Mouse (Mus musculus) testis, adult 2 months (tissue): ENCODE results near the gene Exd1. TPM values are rescaled to one million over a fixed set of nuclear protein-coding genes. Genes with fewer than 3 reads are reported as not detected.

Experiments
- H3K27ac ChIP-seq: fragments of 200-500 bp; 2 replicates; pipeline ENCODE4 v1.5.1; 2012; ENCODE audit warnings: low read depth, low read length; ENCODE audit not compliant: control insufficient read depth, insufficient read depth
- H3K27me3 ChIP-seq: fragments of 200-500 bp; 2 replicates; pipeline ENCODE4 v1.6.1; 2012; ENCODE audit warnings: mild to moderate bottlenecking, low read length, moderate library complexity; ENCODE audit not compliant: control insufficient read depth, insufficient read depth
- H3K36me3 ChIP-seq: fragments of 200-500 bp; 2 replicates; pipeline ENCODE4 v1.6.1; 2012; ENCODE audit warnings: mild to moderate bottlenecking, low read length; ENCODE audit not compliant: control insufficient read depth, insufficient read depth
- H3K4me1 ChIP-seq: fragments of 200-500 bp; 2 replicates; pipeline ENCODE4 v1.6.1; 2012; ENCODE audit warnings: low read length; ENCODE audit not compliant: control insufficient read depth, insufficient read depth
- H3K4me3 ChIP-seq: fragments of 200-500 bp; 2 replicates; pipeline ENCODE4 v1.5.1; 2012; ENCODE audit warnings: low read depth, mild to moderate bottlenecking, low read length, moderate library complexity, mixed read lengths; ENCODE audit not compliant: control insufficient read depth
- CTCF ChIP-seq: fragments of 200-500 bp; IDR thresholded peaks from 2 replicates; pipeline ENCODE4 v1.5.1; 2012; ENCODE audit warnings: low read depth, mild to moderate bottlenecking, inconsistent platforms, low read length, moderate library complexity; ENCODE audit not compliant: control insufficient read depth, insufficient read depth, insufficient replicate concordance
- POLR2A ChIP-seq: fragments of 200-500 bp; IDR thresholded peaks from 2 replicates; pipeline ENCODE4 v1.6.1; 2012; ENCODE audit warnings: low read depth, mild to moderate bottlenecking, inconsistent platforms, low read length, moderate library complexity; ENCODE audit not compliant: control insufficient read depth
- polyA plus RNA-seq: library from polyadenylated mRNA; depleted of rRNA; stranded (reverse); fragments of >200 nt; gene quantifications from 2 replicates; pipeline ENCODE4 v1.2.3, GENCODE M21; 2012

Gene Exd1
- polyA plus RNA-seq, 1 experiment: 5.4 TPM

DNA sequence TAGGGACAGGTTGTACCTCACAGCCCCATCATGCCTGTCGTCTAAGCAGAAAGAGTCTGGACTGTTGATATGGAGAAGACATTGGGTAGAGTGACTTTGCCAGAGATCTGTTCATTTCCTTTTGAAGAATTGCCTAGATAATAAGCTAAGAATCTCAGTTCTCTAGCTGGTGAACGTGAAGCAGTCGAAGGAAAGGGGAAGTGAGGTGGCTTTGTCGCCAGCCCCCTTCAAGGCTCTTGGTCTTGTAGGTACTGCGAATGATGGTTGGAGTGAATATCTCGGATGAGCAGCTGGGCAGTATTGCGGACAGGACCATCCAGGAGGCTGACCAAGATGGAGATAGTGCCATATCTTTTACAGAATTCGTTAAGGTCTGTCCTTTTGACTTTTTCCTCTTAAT is 36.9 kb upstream of the Exd1 start:
- no peaks in the 10 kb centered on the region for H3K4me1 ChIP-seq
- H3K4me3 ChIP-seq: no peak overlapping the region
- TF ChIP-seq CTCF: no peak
- TF ChIP-seq POLR2A: no peak
- H3K27me3 ChIP-seq: no peaks in the 10 kb centered on the region
- no peaks in the 10 kb centered on the region for H3K36me3 ChIP-seq
- no peak overlapping the region for H3K27ac ChIP-seq

DNA sequence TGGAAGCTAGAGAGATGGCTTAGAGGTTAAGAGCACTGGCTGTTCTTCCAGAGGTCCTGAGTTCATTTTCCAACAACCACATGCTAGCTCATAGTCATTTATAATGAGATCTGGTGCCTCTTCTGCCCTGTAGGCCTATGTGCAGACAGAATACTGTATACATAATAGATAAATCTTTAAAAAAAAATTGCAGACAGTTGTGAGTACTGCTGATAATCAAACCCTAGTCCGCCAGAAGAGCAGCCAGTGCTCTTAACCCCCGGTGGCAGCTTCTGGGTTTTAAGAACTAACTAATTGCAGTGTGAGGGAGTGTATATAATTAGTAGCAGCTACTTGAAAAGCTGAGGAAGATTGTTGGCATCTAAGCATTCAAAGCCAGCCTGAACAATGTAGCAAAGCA is 36.0 kb upstream of the Exd1 start:
- H3K27ac ChIP-seq: no peak overlapping the region
- TF ChIP-seq POLR2A (no peak), CTCF (no peak)
- no peaks in the 10 kb centered on the region for H3K27me3 ChIP-seq
- H3K36me3 ChIP-seq: no peaks in the 10 kb centered on the region
- H3K4me3 ChIP-seq: no peak overlapping the region
- no peaks in the 10 kb centered on the region for H3K4me1 ChIP-seq

DNA sequence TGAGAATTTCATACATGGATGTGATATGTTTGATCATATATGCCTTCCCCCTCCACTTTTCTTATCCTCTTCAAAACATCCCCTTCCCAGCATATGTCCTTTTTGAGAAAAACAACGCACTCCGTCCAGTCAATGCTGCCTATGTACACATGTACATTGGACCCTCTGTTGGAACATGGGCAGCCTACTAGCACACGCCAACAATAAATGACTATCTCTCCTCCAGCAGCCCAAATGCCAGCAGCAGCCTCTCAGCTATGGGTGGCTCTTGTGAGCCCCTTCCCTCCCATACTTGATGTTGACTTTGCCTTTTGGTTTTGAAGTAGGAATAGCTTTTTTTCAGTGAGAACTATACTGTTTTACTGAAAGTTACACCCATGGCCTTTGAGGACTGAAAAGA is 34.1 kb upstream of the Exd1 start:
- H3K36me3 ChIP-seq: no peaks in the 10 kb centered on the region
- H3K27me3 ChIP-seq: no peaks in the 10 kb centered on the region
- H3K4me3 ChIP-seq: no peak overlapping the region
- H3K27ac ChIP-seq: no peak overlapping the region
- no peak for TF ChIP-seq POLR2A
- no peak for TF ChIP-seq CTCF
- H3K4me1 ChIP-seq: no peaks in the 10 kb centered on the region

DNA sequence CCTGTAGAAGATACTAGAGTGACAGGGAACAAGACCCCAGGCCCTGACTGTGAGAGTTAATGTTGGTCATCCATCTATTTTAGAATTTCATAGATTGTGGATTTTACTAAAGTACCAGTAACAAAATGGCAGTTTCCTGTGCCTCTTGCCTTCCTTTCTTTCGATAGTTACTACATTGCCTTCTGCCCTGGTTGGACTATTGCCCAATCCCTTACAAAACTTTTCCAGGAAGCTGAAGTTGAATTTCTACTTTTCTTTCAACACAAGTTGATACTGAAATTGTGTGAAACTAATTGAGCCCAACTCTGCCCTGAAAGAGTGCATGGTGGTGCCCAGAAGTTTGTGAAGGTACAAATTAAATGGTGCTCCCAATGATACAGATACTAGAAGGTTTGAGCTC is 25.0 kb upstream of the Exd1 start:
- Histone ChIP-seq H3K4me1 (no peaks in the 10 kb centered on the region), H3K36me3 (no peaks in the 10 kb centered on the region; the same call in 1 of the 2 replicates), H3K27me3 (no peaks in the 10 kb centered on the region), H3K4me3 (no peak overlapping the region), H3K27ac (no peak overlapping the region)
- no peak for TF ChIP-seq POLR2A
- no peak for TF ChIP-seq CTCF

DNA sequence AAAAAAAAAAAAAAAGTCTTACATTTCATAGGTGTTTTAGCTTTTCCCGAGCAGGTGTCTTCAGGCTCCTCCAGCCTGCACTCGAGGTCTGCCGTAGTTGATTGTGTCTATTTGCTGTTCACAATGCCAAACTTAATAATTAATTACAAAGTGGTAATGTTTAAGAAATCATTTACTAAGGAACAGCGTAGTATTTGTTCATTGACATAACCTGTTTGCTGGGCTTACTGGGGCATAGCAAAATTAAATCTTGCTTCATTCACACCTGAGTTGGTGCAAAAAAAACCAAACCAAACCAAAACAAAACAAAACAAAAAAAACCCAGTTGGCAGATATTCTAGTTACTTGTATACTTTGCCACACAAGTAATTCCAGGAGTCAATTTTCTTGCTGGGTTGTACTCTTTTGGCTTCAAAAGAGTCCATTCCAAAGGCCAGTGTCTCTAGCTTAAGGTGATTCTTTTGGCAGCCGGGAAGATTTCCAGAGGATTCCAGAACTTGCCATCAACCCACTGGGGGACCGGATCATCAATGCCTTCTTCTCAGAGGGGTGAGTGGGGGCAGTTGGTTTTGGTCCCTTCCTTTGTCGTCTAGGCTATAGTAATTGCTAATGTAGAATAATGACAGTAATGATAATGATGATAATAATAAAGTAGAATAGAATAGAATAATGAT is 18.9 kb upstream of the Exd1 start:
- no peak overlapping the region for H3K27ac ChIP-seq
- no peaks in the 10 kb centered on the region for H3K4me1 ChIP-seq
- H3K4me3 ChIP-seq: no peak overlapping the region
- TF ChIP-seq CTCF (no peak), POLR2A (no peak)
- H3K36me3 ChIP-seq: no peaks in the 10 kb centered on the region
- no peaks in the 10 kb centered on the region for H3K27me3 ChIP-seq

DNA sequence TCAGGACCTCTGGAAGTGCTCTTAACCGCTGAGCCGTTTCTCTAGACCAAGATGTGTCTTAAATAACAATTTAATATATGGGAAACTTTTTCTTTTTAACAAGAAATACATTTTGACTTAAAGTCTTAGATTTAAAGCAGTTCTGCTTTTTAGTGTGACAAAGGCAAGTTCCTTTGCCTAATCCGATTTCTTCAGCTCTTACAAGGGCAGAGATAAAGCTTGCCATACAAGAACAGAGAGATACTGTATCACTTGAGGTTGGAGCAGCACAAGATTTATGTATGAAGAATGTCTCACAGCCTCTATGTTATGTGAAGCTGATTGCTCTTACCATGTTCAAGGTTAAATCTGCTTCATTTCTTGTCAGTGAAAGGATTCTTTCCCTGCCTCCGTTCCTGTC is 17.9 kb upstream of the Exd1 start:
- H3K27ac ChIP-seq: no peak overlapping the region
- H3K4me1 ChIP-seq: no peaks in the 10 kb centered on the region
- H3K27me3 ChIP-seq: no peaks in the 10 kb centered on the region
- no peaks in the 10 kb centered on the region for H3K36me3 ChIP-seq
- TF ChIP-seq CTCF (no peak), POLR2A (no peak)
- H3K4me3 ChIP-seq: no peak overlapping the region

DNA sequence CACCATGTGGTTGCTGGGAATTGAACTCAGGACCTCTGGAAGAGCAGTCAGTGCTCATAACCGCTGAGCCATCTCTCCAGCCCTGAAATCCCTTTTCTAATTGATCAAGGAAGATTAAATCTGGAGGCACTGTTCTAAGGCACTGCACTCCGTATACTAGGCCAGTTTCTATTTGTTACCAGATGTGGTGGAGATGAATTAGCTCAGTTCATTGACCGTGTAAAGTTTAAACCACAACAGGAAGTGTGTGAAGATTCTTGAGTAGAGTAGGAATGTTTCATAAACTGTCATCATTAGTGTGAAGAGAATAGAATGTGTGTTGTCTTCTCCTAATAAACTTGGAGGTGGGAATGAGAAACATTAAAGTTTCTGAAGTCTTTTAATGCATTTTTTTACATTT is 14.4 kb upstream of the Exd1 start:
- Histone ChIP-seq H3K27me3 (no peaks in the 10 kb centered on the region), H3K27ac (no peak overlapping the region), H3K4me1 (peaks cover 3% of the 10 kb centered on the region; the same call in 1 of the 2 replicates), H3K36me3 (no peaks in the 10 kb centered on the region), H3K4me3 (no peak overlapping the region)
- TF ChIP-seq POLR2A (no peak), CTCF (no peak)
